In the genomic region with DNA sequence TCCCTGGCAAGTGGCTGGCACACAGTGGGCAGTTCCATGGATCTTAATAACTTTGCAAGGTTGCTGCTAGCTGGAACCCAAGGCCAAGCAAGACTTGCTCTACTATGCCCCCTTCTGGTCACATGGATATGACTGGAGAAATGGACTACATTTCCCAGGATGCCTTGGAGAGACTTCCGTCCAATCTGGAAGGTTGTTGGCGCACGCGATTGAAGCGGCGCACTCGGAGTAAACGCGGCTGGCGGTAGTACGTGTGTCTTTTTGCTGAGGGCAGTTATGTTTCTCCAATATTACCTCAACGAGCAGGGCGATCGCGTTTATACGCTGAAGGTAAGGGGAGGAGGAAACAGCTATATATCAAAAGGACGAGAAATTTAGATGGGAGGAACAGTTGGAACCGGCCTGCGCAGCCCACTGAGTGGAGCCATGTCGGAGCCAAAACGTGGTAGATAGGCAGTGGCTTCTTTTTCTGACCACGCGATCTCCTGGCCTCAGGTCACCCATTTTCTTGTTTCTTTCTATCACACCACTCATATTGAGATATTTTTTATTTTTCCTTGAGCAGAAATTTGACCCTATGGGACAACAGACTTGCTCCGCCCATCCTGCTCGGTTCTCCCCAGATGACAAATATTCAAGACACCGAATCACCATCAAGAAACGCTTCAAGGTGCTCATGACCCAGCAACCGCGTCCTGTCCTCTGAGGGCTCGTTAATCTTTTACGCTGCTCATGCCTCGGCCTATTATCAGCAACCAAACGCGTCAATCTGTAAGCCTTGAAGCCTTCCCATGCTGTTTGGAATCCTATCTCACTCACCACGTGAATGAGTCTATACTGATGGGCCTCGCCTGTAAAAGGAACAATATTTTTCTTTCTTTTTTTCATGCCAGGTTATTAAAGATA, we compare ENCODE assay signal across 8 mouse cellular contexts. TPM values are rescaled to one million over a fixed set of nuclear protein-coding genes. Genes with fewer than 3 reads are reported as not detected.
DNase-seq lines count a peak whose midpoint lies in the region; ATAC-seq and TF ChIP-seq lines count a peak whose summit lies in the region.

A gene (plus strand): TSS at position 179 of the 906 bp plus-strand sequence.

- H3K27ac ChIP-seq in bone marrow macrophage, adult 2 months (ENCODE audit: insufficient read depth, low read depth, low read length), result peak within 1 kb of the TSS; percentile 51
- peak within 1 kb of the TSS; percentile 59 for H3K27ac ChIP-seq in embryonic fibroblast, embryonic 13.5 days (ENCODE audit: insufficient read depth, low read length)
- H3K27ac ChIP-seq in heart, embryonic 10.5 days, result peak within 1 kb of the TSS; percentile 88
- H3K27ac ChIP-seq in kidney, embryonic 15.5 days, result peak within 1 kb of the TSS; percentile 85

- under 1% methylated on average over 36 of the region's 36 CpGs for WGBS in heart, embryonic 10.5 days
- WGBS in kidney, embryonic 15.5 days, result under 1% methylated on average over 36 of the region's 36 CpGs

- peak; percentile 85 to 87 for DNase-seq in B cell, adult 2 months
- peak; percentile 91 for DNase-seq in heart, embryonic 10.5 days (ENCODE audit: low spot score)
- peak; percentile 86 for DNase-seq in liver
- DNase-seq in spleen, postnatal 4 days (ENCODE audit: low spot score in 2 of 2), result peak; percentile 81 to 87

- peaks cover 16% of the 10 kb centered on the region for H3K4me1 ChIP-seq in bone marrow macrophage, adult 2 months (ENCODE audit: control insufficient read depth, insufficient read depth, low read length)
- H3K4me1 ChIP-seq in embryonic fibroblast, embryonic 13.5 days (ENCODE audit: control insufficient read depth, insufficient read depth, low read length), result 0 out of 2 replicates have a peak, but pooled peaks cover 3% of the 10 kb centered on the region
- H3K4me1 ChIP-seq in heart, embryonic 10.5 days, result peaks cover 12% of the 10 kb centered on the region; the same call in 1 of the 2 replicates
- H3K4me1 ChIP-seq in kidney, embryonic 15.5 days, result peaks cover 26% of the 10 kb centered on the region

- H3K9ac ChIP-seq in kidney, embryonic 15.5 days, result peak within 1 kb of the TSS; percentile 70

- peak within 1 kb of the TSS; percentile 70 for H3K4me2 ChIP-seq in kidney, embryonic 15.5 days

- no peaks in the 10 kb centered on the region for H3K27me3 ChIP-seq in heart, embryonic 10.5 days (ENCODE audit: insufficient read depth, poor library complexity, severe bottlenecking)
- no peaks in the 10 kb centered on the region for H3K27me3 ChIP-seq in kidney, embryonic 15.5 days

- 0 out of 2 replicates have a peak, but pooled peaks have one; percentile 29 for TF ChIP-seq POLR2A in bone marrow macrophage, adult 2 months (IDR thresholded peaks at IDR 0.05; ENCODE audit: borderline replicate concordance, low read depth, low read length)
- peak; percentile 99 for TF ChIP-seq POLR2A in embryonic fibroblast, embryonic 13.5 days (IDR thresholded peaks at IDR 0.05; ENCODE audit: low read depth, low read length)

- peak within 1 kb of the TSS; percentile 85 for H3K4me3 ChIP-seq in bone marrow macrophage, adult 2 months (ENCODE audit: insufficient read depth, low read length)
- peak within 1 kb of the TSS; percentile 69 for H3K4me3 ChIP-seq in embryonic fibroblast, embryonic 13.5 days (ENCODE audit: insufficient read depth, low read length)
- H3K4me3 ChIP-seq in heart, embryonic 10.5 days, result peak within 1 kb of the TSS; percentile 70
- H3K4me3 ChIP-seq in kidney, embryonic 15.5 days (replicated peaks), result peak within 1 kb of the TSS; percentile 76

- 0 out of 2 replicates have a peak, but pooled peaks cover 2% of the 10 kb centered on the region for H3K36me3 ChIP-seq in heart, embryonic 10.5 days
- no peaks in the 10 kb centered on the region for H3K36me3 ChIP-seq in kidney, embryonic 15.5 days

- peak; percentile 63 for ATAC-seq in kidney, embryonic 15.5 days (replicated peaks; ENCODE audit: low FRiP score)
- peak; percentile 70 for ATAC-seq in monocyte, adult 5-6 weeks (replicated peaks; ENCODE audit: insufficient number of reproducible peaks, low FRiP score, low TSS enrichment, poor library complexity, severe bottlenecking)

- TF ChIP-seq CTCF in bone marrow macrophage, adult 2 months (IDR thresholded peaks at IDR 0.05; ENCODE audit: low read depth, low read length), result peak; percentile 82
- peak; percentile 30; the same call in 1 of the 2 replicates for TF ChIP-seq CTCF in embryonic fibroblast, embryonic 13.5 days (IDR thresholded peaks at IDR 0.05; ENCODE audit: borderline replicate concordance, insufficient read depth, low read length)

- no peaks in the 10 kb centered on the region for H3K9me3 ChIP-seq in heart, embryonic 10.5 days
- H3K9me3 ChIP-seq in kidney, embryonic 15.5 days (replicated peaks), result no peaks in the 10 kb centered on the region

RNA-seq across cellular contexts. Expression of the gene that starts here (rescaled TPM):
- 52.6 and 58.5 TPM in 2 replicates for polyA plus RNA-seq in bone marrow macrophage, adult 2 months (2012; ENCODE audit: insufficient read depth, insufficient read length, missing spikeins)
- polyA plus RNA-seq in embryonic fibroblast, embryonic 13.5 days (2011; ENCODE audit: insufficient read length, low read depth, missing spikeins), result 70.7 and 79.5 TPM in 2 replicates
- polyA plus RNA-seq in heart, embryonic 10.5 days (2016; fragmentation: Nextera tagmentation; extraction: Ambion mirVana), result 188 and 206 TPM in 2 replicates
- 242 and 259 TPM in 2 replicates for polyA plus RNA-seq in kidney, embryonic 15.5 days (2015; fragmentation: Nextera tagmentation; extraction: Ambion mirVana)
- total RNA-seq in monocyte, adult 5-6 weeks (2017), result 47.8 to 69.9 TPM (median 58.9 TPM) in 3 replicates

Comparison
In these comparisons a context has a peak if more than half of its experiments do, and no peak if none do; other contexts are left out.
1. Peak in every context shown above with its lines: DNase-seq, ATAC-seq, H3K4me3 ChIP-seq and H3K27ac ChIP-seq.